Mouse (Mus musculus): ENCODE data around the gene Adad2. TPM values are rescaled to one million over a fixed set of nuclear protein-coding genes. Genes with fewer than 3 reads are reported as not detected.

The Adad2 gene
- total RNA-seq, 4 experiments from 2014 or later: not detected

DNA sequence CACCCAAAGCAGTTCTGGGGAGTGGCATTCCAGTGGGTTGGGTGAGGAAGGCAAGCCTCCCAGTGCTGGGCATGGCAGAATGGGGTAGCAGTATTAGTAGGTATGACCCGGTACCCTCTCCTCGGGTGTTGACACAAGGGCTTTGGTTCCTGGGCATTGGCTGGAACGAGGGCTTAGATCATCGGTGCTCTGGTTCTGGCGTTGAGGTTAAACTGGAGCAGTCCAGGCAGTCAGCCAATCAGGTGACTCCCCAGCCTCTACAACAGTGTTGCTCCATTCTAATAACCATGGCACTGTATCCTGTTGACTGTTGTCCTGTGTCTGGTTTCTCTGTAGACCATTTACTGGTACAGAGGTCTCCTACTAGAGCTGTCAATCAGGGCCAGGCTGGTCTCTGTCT is 5.0 kb downstream of the Adad2 start:
- no peak for DNase-seq

DNA sequence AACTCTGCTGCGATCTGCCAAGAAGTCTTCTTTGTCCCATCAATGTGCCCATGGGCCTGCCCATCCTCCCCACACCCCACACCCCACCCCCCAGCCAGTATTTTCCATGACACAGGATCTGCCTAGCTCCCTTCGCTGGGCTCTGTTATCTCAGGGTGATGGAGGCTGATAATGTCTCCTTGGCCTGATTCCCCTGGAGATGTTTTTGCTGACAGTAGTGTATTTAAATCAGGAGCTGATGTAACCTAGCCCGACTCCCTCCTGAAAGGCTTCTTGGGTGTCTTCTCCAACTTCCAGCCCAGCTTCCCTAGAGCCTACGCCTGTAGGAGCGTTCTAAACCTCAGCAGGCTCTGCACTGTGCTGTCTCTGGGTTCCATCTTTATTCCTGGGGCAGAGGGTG is 6.3 kb downstream of the Adad2 start:
- DNase-seq: no peak

DNA sequence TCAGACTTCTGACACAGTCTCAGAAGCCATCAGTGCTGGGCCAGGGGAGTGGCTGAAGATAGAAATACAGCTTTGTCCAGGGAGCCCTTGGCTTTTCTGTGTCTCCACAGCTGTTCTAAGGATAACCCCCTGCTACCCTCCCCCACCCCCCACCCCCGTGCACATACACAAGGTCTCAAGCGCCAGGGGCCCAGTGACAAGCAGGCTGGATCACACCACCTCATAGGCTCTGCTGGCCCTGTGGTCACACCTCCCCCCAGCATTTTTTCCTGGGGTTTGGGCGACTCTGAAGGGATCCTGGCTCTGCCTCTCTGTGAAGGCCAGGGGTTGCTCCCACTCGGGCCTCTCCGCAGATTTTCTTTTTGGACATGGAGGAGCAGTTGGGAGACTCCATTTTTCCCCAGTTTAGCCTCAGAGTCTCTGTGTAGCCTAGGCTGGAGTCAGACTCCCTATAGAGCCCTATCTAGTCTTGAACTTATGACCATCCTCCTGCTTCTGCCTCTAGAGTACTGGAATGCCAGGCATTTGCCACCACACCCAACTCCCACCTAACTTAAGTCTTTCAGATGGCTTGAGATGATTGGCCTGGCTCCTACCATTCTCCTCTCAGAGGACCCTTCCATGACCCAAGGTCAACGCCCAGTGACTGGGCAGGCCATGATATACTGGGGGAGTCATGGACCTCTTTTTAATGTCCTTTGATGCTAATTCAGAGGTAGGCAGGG is 7.7 kb downstream of the Adad2 start:
- DNase-seq: no peak

DNA sequence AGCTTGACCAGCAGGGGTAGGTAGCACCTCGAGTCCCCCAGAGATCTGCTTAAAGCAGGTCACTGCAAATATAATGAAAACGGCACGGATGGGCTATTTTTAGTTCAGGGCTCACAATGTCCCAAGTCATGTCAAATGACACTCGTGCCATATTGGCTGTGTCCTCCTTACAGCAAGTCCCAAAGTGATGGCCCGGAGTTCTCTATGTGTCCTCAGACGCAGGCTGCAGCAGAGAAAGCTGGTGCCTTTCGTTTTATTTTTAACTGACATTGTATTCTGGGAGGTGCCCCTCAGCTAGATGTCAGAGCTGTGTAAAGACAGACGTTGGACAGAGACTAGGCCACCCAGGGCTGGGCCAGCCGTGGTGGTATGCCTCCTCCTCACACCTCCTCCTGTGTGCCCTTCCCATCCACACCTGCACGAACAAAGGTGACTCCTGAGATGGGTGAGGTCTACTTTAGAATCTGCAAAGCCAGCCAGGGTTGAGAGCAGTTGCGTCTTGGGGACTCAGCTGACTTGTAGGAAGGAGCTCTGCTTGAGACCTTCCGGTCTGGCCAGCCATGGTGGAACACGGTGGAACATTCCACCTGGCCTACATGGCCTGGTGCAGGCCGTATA is 8.4 kb downstream of the Adad2 start:
- no peak for DNase-seq

DNA sequence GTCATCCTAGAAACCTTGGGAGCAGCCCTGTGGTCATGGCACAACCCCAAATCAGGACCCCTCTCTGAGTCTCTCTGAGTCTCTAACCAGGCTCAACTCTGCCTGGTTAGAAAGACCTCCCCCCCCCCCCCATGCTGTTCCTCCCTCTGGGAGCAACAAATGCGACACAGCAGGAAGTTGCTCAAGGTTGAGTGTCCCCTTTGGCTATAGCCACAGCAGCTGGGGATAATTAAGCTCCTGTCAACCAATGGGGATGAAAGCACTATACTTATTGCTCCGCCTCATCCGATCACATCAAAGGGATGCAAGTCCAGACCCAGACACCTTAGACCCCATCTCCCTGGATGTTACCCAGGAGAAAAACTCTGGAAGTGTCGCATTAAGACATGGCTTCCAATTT is 10.0 kb downstream of the Adad2 start:
- no peak for DNase-seq

DNA sequence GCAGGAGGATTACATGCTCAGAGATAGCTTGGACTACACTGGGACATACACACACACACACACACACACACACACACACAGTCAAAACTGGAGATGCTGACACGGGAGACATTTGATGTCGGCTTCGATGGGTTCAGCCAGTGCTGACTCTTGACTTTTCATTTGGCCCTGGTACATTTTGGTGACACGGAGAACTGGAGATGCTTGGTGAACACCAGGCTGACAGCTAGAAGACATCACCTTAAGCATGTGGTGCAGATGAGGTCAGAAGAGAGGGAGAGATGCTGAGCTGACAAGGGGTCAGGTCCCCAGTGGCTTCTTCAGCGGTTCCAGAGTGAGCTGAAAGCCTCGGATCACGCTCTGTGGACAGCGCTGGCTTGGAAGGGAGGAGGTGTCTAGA is 10.5 kb downstream of the Adad2 start:
- no peak for DNase-seq

DNA sequence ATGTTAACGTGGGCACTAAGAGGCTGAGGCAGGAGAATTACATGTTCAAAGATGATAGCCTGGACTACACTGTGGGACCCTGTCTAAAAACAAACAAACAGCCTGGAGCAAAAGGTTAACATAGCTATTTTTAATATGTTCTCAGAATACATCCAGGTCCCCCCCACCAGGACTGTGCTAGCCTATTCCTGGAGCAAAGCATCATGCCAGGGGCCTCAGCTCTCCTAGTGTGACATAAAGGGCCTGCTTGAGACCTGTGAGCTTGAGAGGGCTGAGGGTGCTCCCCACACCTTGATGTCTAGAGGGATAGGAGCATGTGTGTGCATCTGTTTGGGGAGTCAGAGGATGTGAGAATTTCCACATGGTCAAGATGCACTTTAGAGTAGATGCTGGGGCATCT is 11.2 kb downstream of the Adad2 start:
- DNase-seq: no peak

DNA sequence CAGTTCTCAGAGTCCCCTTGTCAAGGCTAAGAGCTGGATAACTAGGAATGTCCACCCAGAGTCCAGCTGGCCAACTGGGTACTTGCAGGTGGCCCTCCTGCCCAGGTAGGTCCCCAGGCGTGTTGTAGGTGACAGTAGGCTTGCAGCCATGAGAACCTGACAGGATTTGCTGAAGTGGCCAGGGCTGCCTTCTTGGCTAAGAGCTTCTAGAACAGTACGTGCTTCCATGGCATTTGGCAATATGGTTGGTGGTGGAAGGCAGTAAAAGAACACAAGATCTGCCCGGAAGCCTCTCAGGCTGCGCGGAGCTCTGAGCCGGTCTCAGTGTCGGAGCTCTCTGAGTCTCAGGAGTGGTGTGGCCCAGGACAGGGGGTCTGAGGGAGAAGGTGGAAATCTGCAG is 12.4 kb downstream of the Adad2 start:
- no peak for DNase-seq

DNA sequence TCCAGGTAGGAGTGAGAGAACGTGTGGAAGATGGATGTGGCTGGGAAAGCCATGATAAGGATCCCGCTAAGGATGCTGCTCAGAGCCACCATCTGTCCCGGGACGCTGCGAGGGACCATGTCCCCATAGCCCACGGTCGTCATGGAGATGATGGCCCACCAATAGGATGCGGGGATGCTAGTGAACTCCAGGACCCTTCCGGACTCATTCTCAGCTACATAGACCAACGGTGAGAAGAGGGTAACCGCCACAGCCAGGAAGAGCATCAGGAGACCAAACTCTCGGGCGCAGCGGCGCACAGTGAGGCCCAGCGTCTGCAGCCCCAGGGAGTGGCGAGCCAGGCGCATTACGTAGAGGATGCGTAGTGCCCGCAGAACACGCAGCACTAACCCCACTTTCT is 13.2 kb downstream of the Adad2 start:
- no peak for DNase-seq

DNA sequence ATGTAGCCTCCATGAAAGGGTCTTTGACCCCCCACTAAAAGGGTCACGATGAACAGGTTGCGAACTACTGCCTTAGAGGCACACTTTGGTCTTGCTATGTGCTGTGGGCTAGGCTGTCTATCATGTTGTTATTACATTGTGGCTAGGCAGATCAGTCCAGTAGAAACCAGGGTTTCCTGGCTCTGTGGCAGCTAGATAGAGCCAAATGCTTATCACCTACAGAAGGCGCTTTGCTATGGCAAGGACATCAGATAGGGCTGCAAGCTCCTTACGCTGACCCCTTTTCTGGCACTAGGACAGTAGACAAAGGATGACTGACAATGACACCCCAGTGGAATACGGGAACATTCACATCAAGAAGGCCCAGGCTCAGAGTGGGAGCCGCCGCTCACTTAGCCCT is 14.7 kb downstream of the Adad2 start:
- no peak for DNase-seq

DNA sequence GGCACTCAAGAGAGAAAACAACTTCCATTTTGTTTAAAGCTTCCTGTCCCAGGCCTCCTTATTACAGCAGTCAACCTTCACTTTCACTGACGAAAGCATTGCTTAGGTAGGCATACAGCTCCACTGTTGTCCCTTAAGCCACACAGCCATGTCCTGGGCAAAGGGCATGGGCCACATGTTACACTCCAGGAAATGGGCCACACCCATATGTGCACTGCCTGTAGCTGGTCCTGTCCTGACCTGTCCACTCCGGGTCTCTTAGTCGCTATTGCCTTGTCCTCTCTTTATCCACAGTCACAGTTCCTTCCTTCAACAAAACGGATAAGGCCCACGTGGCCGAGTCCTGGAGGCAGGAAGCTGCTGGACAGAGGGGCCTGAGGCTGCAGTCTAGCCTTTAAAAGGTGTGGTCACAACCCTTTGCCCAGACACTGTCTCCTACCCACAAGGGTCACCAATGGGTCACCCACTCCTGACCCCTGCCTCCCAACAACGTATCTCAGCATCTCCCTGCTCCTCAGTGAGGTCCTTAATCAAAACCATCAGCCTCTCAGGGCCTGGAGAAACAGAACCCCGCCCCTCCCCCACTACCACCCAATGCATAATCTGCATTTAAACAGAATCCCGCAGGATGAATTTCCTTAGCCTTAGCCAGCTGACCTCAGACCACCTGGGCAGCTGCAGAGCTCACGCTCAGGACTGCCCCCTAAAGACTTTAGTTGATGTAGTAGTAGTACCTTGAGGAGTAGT is 15.2 kb downstream of the Adad2 start:
- no peak for DNase-seq

DNA sequence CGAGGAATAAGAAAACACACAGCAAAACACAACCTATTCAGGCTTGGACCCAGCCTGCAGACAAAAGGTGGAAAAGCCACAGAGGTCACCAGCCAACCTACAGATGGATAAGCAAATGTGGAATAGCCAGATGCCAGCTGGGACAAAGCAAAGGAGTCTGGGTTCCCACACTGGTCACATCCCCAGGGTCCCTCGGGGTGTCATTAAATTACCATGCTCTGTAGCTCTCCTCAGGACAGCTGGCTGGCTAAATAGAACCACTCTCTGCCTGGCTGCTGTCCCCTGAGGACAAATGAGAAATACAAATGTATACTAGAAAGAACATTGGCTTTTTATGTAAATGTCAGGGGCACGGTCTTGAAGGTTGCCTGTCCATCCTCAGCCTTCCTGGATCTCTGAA is 18.3 kb downstream of the Adad2 start:
- DNase-seq: no peak

DNA sequence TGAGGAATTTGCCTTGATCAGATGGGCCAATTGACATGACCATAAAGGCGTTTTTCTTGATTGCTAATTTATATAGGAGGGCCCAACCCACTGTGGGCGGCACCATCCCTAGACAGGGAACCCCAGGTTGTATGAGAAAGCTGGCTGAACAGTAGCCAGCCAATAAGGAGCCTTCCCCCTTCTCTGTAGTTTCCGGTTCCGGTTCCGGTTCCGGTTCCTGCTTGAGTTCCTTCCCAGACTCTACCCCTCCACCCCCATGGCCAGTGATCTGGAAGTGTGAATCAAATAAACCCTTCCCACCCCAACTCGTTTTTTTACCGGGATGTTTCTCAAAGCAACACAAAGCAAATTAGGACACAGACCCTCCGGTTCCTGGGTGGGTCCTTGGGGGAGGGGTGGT is 19.7 kb downstream of the Adad2 start:
- no peak for DNase-seq

DNA sequence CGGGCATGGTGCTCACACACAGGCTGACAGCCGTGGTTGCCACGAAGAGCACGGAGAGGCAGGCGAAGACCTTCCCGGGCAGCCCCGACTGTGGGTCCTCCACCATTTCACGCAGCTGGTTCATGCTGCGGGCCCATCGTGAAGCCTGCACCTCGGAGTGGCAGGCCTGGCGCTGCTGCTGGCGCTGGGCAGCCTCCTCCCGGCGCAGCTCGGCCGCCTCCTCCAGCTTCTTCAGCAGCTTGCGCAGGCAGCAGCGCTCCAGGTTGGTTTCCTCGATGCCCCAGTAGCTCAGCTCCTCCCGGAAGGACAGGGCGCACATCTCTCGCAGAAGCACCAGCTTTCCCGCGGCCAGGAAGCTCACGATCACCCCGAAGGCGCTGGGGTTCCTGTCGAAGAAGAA is 20.4 kb downstream of the Adad2 start:
- DNase-seq: no peak

DNA sequence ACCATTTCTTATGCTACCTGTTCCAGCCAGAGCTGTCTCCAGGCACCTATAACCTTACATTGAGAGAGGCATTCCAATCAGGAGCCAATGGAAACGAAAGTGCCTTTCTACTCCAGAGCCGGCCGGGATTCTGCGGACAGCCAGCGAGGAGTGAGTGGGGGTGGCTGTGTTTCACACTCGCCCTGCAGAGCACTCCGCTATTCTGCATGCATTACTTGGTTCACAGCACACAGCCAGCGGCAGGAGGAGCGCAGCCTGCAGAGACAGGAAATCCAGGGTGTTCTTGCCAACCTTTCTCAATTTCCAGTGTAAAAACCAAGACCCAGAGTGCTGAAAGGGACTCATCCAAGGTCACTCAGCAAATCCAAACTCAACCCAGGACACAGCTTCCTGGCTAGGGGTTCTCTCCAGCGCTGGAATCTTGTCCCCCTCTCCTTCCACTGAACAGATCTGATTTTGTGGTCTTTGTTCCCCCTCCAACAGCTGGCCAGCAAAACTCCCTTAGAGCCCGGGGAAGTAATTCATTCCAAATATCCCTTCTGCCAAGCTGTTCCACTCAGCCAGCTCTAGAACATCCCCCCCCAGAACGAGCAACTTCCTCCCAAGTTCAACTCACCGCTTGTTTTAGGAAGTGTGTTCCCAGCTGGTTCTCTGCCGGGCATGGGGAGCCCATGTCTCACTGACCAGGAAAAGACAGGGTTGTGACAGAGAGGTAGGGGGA is 22.2 kb downstream of the Adad2 start:
- no peak for DNase-seq

DNA sequence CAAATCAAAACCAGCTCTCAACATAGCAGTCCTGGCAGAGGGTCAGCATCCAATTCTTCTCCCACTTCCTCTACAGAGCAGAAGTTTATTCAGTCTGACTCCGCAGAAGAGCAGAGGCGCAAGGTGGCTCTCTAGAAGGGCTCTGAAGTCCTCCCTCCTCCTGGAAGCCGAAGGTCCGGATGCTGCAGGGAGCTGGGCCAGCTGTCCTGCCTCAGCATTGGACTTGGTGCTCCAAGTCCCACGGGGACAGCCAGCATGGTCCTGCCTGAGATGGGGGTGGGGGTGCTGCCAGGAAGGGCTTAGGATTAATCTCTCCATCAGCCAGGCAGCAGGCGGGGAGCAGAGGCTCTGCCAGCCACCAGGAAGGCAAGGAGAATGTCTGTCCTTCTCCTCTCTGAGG is 22.8 kb downstream of the Adad2 start, which contains the start of gene Kcng4:
TSS of gene Kcng4 (minus strand) at position 303 of the 400 bp plus-strand sequence.
- no peak for DNase-seq

DNA sequence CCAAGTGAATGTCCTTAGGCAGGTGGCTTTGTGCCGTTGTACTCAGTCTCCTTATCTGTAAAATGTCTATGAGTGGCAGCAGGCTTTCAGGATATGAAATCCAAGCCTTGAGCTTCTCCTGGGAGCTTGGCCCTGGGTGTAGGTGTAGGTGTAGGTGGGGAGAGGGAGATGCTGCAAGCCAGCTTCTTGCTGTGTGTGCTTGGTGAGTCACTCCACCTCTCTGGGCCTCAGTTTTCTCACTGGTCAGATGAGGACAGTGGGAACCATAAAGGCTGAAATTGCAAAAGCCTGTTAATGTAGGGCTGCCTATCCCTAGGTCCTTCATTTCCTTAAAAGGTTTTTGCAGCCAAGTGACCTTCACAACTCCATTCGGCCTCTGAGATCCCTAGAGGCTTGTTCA is 23.4 kb downstream of the Adad2 start:
- DNase-seq: no peak

DNA sequence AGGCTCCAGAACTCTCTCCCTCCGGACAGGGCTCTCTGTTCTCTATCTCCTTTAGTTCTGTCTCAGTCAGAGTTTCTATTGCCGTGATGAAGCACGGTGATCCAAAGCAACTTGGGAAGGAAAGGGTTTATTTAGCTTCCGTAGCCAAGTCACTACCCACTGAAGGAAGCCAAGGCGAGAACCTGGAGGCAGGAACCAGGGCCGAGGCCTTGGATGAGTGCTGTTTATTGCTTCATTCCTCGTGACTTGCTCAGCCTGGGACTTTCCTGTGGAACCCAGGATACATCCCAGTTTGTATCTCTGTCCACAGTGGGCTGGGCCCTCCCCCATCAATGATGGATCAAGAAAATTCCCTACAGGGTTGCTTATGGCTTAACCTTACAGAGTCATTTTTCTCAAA is 24.2 kb downstream of the Adad2 start:
- peak; percentile 49 for DNase-seq

DNA sequence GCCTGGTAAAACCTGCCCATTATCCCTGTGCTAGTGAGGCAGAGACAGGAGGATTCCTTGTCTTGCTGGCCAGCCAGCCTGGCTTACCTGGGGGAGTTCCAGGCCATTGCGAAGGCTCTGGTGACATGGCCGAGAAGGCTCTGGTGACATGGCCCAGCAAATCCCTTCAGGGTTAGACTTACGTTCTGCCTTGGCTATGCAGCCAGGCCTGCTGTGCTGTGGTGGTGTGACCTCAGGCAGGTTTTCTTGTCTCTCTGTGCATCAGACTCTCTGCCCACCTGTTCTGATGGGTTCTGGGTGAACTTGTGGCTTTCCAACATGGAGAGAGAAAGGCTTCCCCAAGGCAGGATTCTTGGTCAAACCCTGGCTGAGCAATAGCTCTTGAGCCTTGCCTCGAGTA is 24.8 kb downstream of the Adad2 start:
- DNase-seq: no peak

DNA sequence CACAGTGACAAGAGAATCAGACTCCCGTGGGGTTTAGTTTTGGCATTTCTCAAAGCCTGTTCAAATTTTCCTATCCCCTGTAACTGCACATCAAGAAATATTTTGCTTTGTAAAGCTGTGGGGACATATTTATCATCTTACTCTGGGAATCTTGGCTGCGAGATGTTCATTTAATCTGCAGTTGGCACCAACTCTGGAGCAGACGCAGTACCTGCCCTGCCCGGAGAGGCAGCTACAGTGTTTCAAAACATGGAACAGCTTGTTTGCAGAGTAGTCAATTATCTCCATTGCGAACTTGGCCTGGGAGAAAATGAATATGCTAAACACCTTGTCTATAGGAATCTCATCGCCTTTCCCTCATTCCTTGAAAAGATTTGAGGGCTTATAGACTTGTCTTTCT is 25.7 kb downstream of the Adad2 start:
- no peak for DNase-seq

DNA sequence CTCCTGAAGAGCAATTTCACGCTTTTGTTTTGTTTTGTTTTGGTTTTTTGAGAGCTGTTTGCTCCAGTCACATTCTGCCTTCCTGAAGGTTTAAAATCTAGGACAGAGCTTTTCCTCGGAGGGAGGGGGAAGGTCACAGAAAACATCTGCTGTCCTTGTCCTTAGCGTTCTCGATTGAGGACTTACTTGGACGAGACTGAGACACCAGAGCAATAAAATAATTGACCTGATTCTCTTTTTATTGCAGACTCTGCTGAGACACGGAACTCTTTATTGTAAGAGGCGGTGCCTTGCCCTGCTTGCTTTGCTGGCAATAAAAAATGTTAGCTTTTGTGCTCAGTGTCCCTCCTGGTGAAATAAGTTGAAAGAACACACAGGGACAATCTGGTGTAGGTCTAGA is 27.3 kb downstream of the Adad2 start:
- peak; percentile 39 for DNase-seq

DNA sequence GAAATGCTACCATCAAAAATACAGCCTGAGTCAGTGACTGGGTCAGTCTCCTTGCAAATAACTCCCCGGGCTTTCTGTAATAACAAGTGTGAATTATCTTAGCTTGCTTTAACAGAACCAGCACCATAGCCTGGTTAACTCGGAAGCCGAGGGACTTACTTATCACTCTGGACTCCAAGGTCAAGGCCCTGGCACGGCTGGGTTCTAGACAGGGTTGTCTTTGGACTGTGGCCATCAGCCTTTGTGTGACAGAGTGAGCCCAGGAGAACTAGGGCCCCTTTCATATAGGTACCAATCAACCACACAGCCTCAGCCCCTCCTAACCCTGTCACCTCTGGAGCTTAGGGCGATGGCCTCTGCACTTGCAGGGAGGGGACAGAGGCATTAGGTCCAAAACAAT is 28.5 kb downstream of the Adad2 start:
- peak; percentile 57 for DNase-seq

DNA sequence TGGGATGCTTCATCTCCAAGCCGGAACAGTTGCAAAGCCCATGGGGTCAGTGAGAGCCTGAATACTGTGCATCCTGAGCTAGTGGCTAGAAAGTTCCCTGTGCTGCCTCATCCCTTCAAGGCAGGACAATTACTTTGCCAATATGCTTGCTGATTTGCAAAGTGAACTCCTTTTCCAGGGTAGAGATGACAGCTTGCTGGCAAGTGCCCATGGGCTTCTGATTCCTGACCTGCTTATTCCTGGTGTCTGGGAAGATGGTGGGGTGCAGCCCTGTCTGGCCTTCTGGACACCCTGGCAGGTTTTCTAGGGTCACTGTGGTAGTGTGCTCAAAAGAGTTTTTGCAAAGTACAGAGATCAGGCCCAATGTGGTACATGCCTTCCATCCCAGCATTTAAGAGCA is 30.4 kb downstream of the Adad2 start:
- no peak for DNase-seq

Data from adrenal gland, adult 8-10 months (tissue).